Mouse (Mus musculus): ENCODE results near the gene Pttg1ip. TPM values are rescaled to one million over a fixed set of nuclear protein-coding genes. Genes with fewer than 3 reads are reported as not detected.

Gene Pttg1ip
- polyA plus RNA-seq (2016; fragmentation: Nextera tagmentation; extraction: Ambion mirVana): 103 and 104 TPM in 2 replicates

DNA sequence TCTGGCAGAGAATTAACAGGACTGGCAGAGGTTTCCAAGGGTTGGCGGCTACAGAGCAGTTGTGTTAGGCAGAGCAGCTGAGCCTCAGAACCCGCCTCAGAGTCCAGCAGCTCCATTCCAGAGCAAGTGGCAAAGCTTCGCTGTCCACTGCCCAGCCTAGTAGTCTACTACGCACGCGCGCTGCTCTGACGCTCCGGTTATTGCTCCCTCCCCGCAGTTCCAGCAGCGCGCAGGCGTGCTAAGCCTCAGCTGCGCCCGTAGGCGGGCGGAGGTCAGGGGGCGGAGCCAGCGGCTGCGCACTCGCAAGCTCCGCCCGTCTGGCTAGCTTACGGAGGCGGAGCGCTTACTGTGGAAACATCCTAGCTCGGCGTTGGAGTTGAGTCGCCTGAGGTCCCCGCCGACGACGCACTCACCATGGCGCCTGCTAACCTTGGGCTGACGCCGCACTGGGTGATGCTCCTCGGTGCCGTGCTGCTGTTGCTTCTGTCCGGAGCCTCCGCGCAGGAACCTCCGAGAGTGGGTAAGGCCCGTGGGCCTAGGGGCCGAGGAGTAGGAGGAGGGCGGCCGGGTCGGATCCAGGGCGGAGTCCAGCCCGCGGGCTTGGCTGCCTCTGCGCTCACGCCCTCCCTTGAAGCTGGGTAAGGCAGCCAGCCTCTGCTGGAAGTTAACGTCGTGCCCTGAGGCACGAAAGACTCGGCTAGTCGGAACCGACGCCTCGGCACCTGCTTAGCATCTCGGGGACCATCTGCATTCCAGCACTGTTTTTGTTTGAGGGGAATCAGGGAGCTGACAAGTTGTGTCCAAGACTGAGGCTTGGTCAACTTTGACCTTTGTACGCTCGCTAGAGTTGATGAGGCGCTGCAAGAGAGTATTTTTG lies at the start of gene Pttg1ip:
Pttg1ip (plus strand) TSS at position 313 of the 877 bp plus-strand sequence.
- Histone ChIP-seq H3K9me3 (replicated peaks) (no peaks in the 10 kb centered on the region), H3K9ac (peak within 1 kb of the TSS; percentile 88), H3K4me3 (peak within 1 kb of the TSS; percentile 84), H3K27ac (ENCODE audit: poor library complexity, severe bottlenecking) (peak within 1 kb of the TSS; percentile 89), H3K4me2 (peak within 1 kb of the TSS; percentile 84), H3K27me3 (replicated peaks) (no peaks in the 10 kb centered on the region), H3K36me3 (0 out of 2 replicates have a peak, but pooled peaks cover 6% of the 10 kb centered on the region), H3K4me1 (replicated peaks) (peaks cover 27% of the 10 kb centered on the region)
- under 1% methylated on average over 64 of the region's 64 CpGs for WGBS
- ATAC-seq (ENCODE audit: insufficient number of reproducible peaks, low FRiP score): peak; percentile 95

DNA sequence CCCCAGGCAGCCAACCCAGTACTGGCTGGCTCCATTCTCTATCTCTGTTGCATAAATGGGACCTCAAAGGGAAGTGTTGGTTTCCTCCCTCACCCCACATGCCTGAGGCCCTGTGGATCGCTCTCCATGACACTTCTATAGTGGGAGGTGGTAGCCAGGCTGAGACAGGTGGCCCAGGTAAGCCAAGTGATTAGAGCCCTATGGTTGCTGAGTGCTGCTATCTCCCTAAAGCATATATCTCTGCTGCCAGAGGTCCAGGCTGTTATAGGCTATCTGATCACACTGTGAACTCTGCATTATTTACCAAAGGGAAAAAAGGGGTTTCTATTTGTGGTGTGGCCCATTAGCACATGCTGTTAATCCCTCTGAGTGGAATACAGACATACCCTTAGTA lies 49.5 kb upstream of the Pttg1ip start:
- no peak overlapping the region for H3K4me3 ChIP-seq
- WGBS: 83% methylated on average over 1 of the region's 1 CpGs
- no peaks in the 10 kb centered on the region for H3K36me3 ChIP-seq
- no peak overlapping the region for H3K9ac ChIP-seq
- H3K27me3 ChIP-seq (replicated peaks): no peaks in the 10 kb centered on the region
- ATAC-seq (ENCODE audit: insufficient number of reproducible peaks, low FRiP score): no peak
- no peaks in the 10 kb centered on the region for H3K9me3 ChIP-seq (replicated peaks)
- no peak overlapping the region for H3K4me2 ChIP-seq
- H3K27ac ChIP-seq (ENCODE audit: poor library complexity, severe bottlenecking): no peak overlapping the region
- H3K4me1 ChIP-seq (replicated peaks): peaks cover 24% of the 10 kb centered on the region

DNA sequence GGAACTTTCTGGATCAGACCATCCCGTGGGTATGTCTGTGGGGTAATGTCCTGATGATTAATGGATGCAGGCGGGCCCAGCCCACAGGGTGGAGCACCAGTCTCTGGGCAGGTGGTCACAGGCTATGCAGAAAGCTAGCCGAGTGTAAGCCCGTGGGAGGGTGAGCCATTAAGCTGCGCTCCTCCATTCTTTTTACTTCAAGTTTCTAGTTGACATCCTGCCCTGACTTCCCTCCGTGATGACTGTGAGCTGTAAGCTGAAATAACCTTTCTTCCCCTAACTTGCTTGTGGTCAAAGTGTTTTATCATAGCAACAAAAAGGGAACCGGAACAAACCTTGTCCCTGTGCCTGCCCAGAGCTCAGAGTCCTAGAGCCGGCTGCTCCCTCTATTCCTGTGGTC lies 44.8 kb upstream of the Pttg1ip start:
- no peak overlapping the region for H3K4me3 ChIP-seq
- no peak overlapping the region for H3K9ac ChIP-seq
- 68% methylated on average over 8 of the region's 8 CpGs for WGBS
- no peaks in the 10 kb centered on the region for H3K36me3 ChIP-seq
- no peaks in the 10 kb centered on the region for H3K9me3 ChIP-seq (replicated peaks)
- H3K27me3 ChIP-seq (replicated peaks): no peaks in the 10 kb centered on the region
- peaks cover 10% of the 10 kb centered on the region for H3K4me1 ChIP-seq (replicated peaks)
- H3K4me2 ChIP-seq: no peak overlapping the region
- no peak overlapping the region for H3K27ac ChIP-seq (ENCODE audit: poor library complexity, severe bottlenecking)
- no peak for ATAC-seq (ENCODE audit: insufficient number of reproducible peaks, low FRiP score)

DNA sequence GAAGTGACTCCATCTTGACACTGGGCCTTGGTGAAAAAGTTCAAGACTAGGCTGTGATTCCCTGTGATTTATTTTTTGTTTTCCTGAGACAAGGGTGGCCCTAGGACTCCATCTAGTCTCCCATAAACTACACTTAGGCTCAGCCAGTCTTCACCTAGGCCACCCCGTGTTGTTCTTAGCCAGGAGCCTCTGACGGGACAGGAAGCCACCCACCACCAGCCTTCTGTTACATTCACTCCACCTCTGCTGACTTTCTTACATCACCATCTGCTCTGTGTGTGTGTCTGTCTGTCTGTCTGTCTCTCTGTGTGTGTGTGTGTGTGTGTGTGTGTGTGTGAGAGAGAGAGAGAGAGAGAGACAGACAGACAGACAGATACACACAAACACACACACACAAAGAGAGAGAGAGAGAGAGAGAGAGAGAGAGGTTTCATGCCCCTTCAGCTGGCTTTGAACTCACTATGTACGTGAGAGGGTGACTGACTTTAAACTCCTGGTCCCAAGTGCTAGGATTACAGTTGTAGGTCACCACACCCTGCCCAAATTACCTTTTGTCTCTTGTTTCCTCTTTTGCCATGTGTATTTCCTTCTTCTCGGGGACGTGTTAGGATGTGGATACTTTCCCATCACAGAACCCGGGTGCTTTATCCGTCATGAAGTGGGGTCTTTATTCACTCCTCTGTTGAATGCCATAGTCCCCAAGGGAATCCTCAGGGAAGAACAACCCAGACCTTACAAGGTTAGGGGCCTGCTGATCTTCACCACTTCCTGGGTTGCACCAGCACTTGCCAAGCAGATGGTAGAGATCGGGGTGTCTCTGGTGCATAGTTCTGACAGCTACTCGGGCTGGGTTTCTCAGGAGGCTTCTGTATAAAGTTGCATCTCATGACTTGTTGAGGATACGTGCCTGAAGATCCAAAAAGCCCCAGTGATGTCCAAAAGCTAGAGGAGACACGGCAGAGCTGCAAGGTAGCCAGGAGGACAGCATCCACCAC lies 44.0 kb upstream of the Pttg1ip start:
- Histone ChIP-seq H3K9me3 (replicated peaks) (no peaks in the 10 kb centered on the region), H3K9ac (no peak overlapping the region), H3K4me2 (no peak overlapping the region), H3K4me1 (replicated peaks) (peaks cover 13% of the 10 kb centered on the region), H3K36me3 (no peaks in the 10 kb centered on the region), H3K4me3 (no peak overlapping the region), H3K27ac (ENCODE audit: poor library complexity, severe bottlenecking) (no peak overlapping the region), H3K27me3 (replicated peaks) (no peaks in the 10 kb centered on the region)
- WGBS: 79% methylated on average over 11 of the region's 11 CpGs
- ATAC-seq (ENCODE audit: insufficient number of reproducible peaks, low FRiP score): no peak

DNA sequence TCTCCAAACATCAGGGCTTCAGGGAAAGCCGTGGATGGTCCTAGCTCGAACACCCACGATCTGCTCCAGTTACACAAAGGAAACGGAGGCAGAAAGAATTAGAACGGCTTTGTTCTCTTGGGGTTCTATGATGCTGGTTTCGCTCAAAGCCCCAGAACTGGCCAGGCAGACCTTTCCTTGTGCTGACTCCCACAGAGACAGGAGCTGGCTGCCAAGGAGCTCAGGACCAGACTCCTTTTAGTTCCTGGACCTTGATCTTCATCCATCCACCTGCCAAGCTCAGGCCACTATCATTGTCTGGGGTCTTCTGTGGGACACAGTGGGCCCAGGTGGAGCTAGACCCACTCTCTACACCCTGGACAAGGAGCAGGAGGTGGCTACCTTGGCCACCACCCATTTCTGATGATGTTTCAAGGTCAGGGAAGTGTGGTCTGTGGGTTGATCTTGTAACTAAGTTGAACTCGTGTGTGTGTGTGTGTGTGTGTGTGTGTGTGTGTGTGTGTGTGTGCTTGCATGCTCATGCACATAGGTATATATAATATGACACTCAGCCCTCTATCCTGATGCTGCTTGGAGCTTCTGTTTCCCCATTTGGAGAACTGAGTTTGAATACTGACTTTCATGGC lies 42.1 kb upstream of the Pttg1ip start:
- ATAC-seq (ENCODE audit: insufficient number of reproducible peaks, low FRiP score): no peak
- Histone ChIP-seq H3K9me3 (replicated peaks) (no peaks in the 10 kb centered on the region), H3K27me3 (replicated peaks) (no peaks in the 10 kb centered on the region), H3K4me1 (replicated peaks) (peaks cover 13% of the 10 kb centered on the region), H3K27ac (ENCODE audit: poor library complexity, severe bottlenecking) (no peak overlapping the region), H3K4me2 (no peak overlapping the region), H3K4me3 (no peak overlapping the region), H3K36me3 (no peaks in the 10 kb centered on the region), H3K9ac (no peak overlapping the region)
- 53% methylated on average over 7 of the region's 7 CpGs for WGBS

DNA sequence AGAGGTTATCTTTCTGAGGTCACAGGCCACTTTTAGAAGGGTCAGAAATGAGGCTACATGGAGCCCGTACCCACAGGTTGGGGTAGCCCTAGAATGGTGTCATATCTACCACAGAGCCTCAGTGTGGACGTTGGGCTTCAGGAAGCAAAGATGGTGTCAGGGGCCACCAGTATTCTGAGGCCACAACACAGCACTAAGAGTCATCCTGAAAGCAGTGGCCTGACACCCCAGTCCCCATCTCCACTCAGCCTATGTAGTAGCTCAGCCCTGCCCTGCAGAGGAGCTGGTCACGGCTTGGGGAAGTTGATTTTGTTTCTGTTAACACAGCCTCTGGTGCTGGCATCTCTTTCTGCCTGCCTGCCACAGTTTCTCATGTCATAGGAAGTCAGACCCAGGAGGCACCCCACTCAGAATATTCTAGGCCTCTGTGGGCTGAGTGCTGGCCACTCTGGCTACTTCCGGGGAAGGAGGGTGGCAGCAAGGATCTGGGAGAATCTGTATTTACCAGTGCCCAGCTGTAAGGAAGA lies 40.9 kb upstream of the Pttg1ip start:
- H3K27ac ChIP-seq (ENCODE audit: poor library complexity, severe bottlenecking): no peak overlapping the region
- no peaks in the 10 kb centered on the region for H3K36me3 ChIP-seq
- H3K9ac ChIP-seq: no peak overlapping the region
- 82% methylated on average over 4 of the region's 4 CpGs for WGBS
- no peaks in the 10 kb centered on the region for H3K9me3 ChIP-seq (replicated peaks)
- peaks cover 13% of the 10 kb centered on the region for H3K4me1 ChIP-seq (replicated peaks)
- H3K27me3 ChIP-seq (replicated peaks): no peaks in the 10 kb centered on the region
- no peak overlapping the region for H3K4me3 ChIP-seq
- no peak for ATAC-seq (ENCODE audit: insufficient number of reproducible peaks, low FRiP score)
- H3K4me2 ChIP-seq: no peak overlapping the region

DNA sequence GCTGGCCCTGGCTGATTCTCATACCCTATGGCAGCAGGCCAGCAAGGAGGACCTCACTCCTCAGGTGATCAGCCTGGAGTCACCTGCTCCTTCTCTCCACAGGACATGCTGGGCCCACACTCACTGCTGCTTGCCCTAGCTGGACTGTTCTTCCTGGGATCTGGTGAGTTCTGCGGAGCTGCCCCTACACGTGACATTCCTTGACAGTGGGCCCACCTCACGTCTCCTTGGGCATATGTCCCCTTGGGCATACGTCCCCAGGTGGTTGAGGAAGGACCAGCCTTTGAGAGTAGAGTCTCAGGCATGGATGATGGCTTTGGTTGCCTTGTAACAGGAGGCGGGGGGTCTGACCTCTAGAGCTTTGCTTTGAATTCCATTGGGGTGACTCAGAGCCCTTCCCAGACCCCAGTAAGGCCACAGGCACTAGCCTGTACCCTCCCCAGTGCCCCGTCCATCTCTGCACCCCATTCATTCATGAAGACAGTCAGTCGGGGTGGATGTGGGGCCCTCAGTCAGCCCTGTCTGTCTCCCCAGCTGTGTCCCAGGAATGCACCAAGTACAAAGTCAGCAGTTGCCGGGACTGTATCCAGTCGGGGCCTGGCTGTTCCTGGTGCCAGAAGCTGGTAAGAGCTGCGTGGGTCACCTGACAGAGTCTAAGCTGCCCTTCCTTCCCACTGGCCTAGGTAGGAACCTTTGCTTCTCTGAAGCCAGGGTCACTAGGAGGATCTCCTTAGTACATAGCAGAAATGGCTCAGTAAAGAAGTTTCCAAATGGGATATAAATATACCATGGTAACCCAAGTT lies 39.5 kb upstream of the Pttg1ip start:
- H3K36me3 ChIP-seq: no peaks in the 10 kb centered on the region
- H3K9me3 ChIP-seq (replicated peaks): no peaks in the 10 kb centered on the region
- H3K4me1 ChIP-seq (replicated peaks): peaks cover 13% of the 10 kb centered on the region
- 69% methylated on average over 10 of the region's 10 CpGs for WGBS
- ATAC-seq (ENCODE audit: insufficient number of reproducible peaks, low FRiP score): no peak
- H3K27ac ChIP-seq (ENCODE audit: poor library complexity, severe bottlenecking): no peak overlapping the region
- no peak overlapping the region for H3K4me3 ChIP-seq
- no peak overlapping the region for H3K9ac ChIP-seq
- H3K4me2 ChIP-seq: no peak overlapping the region
- no peaks in the 10 kb centered on the region for H3K27me3 ChIP-seq (replicated peaks)

DNA sequence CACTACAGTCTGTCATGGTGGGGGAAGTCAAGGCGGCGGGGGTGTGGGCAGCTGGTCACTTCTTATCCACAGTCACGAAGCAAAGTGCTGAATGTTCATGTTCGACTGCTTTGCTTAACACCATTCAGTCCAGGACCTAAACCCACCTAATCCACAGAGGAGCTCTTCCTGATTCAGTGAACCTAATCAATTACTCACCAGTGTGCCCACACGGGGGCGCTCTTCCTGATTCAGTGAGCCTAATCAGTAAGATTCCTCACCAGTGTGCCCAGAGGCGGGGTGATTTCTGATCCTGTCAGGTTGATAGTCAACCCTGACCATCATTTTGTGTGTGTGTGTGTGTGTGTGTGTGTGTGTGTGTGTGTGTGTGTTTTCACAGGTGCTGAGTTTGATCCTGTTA lies 38.3 kb upstream of the Pttg1ip start:
- Histone ChIP-seq H3K36me3 (no peaks in the 10 kb centered on the region), H3K4me1 (replicated peaks) (peaks cover 13% of the 10 kb centered on the region), H3K9ac (no peak overlapping the region), H3K27me3 (replicated peaks) (no peaks in the 10 kb centered on the region), H3K4me2 (no peak overlapping the region), H3K9me3 (replicated peaks) (no peaks in the 10 kb centered on the region), H3K4me3 (no peak overlapping the region), H3K27ac (ENCODE audit: poor library complexity, severe bottlenecking) (no peak overlapping the region)
- no peak for ATAC-seq (ENCODE audit: insufficient number of reproducible peaks, low FRiP score)
- 46% methylated on average over 7 of the region's 7 CpGs for WGBS

DNA sequence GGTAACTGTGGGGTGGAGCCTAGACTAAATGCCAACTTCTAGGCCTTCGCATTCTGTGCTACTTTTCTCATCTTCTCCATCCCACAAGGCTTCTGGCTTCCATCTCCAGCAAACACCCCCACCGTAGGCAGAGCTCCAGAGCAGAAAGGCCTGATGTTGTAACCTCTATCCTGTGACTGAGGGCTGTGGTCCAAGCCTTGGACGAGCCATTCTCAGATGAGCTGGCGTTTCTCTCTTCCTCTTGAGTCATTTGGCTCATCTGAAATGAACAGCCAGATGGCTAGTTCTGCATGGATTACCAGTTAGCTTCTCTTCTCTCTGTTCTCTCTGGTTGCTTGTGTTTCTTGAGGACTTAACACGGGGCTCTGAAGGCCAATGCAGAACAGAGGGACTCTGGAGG lies 36.6 kb upstream of the Pttg1ip start:
- no peak overlapping the region for H3K4me2 ChIP-seq
- no peak overlapping the region for H3K4me3 ChIP-seq
- H3K9ac ChIP-seq: no peak overlapping the region
- ATAC-seq (ENCODE audit: insufficient number of reproducible peaks, low FRiP score): no peak
- 73% methylated on average over 5 of the region's 5 CpGs for WGBS
- H3K27me3 ChIP-seq (replicated peaks): no peaks in the 10 kb centered on the region
- H3K27ac ChIP-seq (ENCODE audit: poor library complexity, severe bottlenecking): no peak overlapping the region
- H3K9me3 ChIP-seq (replicated peaks): no peaks in the 10 kb centered on the region
- H3K4me1 ChIP-seq (replicated peaks): peaks cover 15% of the 10 kb centered on the region; the same call in 1 of the 2 replicates
- no peaks in the 10 kb centered on the region for H3K36me3 ChIP-seq

DNA sequence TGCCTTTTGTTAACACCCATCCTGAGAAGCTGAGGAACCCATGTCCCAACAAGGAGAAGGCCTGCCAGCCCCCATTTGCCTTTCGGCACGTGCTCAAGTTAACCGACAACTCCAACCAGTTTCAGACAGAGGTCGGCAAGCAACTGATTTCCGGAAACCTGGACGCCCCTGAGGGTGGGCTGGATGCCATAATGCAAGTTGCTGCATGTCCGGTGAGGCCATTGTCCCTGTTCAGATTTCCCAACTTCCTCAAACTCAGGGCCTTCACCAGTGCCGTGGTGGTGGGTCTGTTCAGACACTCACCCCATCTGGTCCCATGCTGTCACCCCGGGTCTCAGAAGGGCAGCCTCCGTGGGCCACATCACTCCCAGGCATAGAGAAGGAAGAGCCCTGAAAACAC lies 32.9 kb upstream of the Pttg1ip start:
- Histone ChIP-seq H3K4me1 (replicated peaks) (peaks cover 9% of the 10 kb centered on the region; the same call in 1 of the 2 replicates), H3K4me2 (no peak overlapping the region), H3K9me3 (replicated peaks) (no peaks in the 10 kb centered on the region), H3K27ac (ENCODE audit: poor library complexity, severe bottlenecking) (no peak overlapping the region), H3K4me3 (no peak overlapping the region), H3K9ac (0 out of 2 replicates have a peak overlapping the region, but pooled peaks have one; percentile 27), H3K27me3 (replicated peaks) (no peaks in the 10 kb centered on the region), H3K36me3 (no peaks in the 10 kb centered on the region)
- WGBS: 75% methylated on average over 10 of the region's 10 CpGs
- no peak; the same call in 1 of the 2 replicates for ATAC-seq (ENCODE audit: insufficient number of reproducible peaks, low FRiP score)
